Mouse (Mus musculus): ENCODE results near the gene Krt8.

- no peak for TF ChIP-seq EP300 (IDR thresholded peaks at IDR 0.05; ENCODE audit: low read depth)
- TF ChIP-seq CTCF (IDR thresholded peaks at IDR 0.05; ENCODE audit: low read depth), result peak; percentile 19; the same call in 1 of the 2 replicates
Measured at GRCm38 (mm10) chr15:102017918-102018463, 13.7 kb upstream of the Krt8 start.

Measured in heart, postnatal 0 days (tissue).